Mouse (Mus musculus) midbrain, embryonic 13.5 days (tissue): ENCODE results near the gene Lamc1. TPM values are rescaled to one million over a fixed set of nuclear protein-coding genes. Genes with fewer than 3 reads are reported as not detected.

Experiments
- ATAC-seq: fragments of 200-750 bp; cut with Nextera tagmentation; 2 replicates; pipeline ENCODE4 v1.8.0; 2017; ENCODE audit warnings: mild to moderate bottlenecking, moderate TSS enrichment, moderate library complexity
- H3K27ac ChIP-seq: fragments of 300-500 bp; sonication (generic); 2 replicates; pipeline ENCODE4 v1.5.1; 2015; ENCODE audit warnings: inconsistent platforms, mild to moderate bottlenecking, moderate library complexity
- H3K27me3 ChIP-seq: fragments of 300-500 bp; sonication (generic); 2 replicates; pipeline ENCODE4 v1.6.1; 2015; ENCODE audit warnings: mild to moderate bottlenecking, inconsistent platforms
- H3K36me3 ChIP-seq: fragments of 300-500 bp; sonication (generic); 2 replicates; pipeline ENCODE4 v1.6.1; 2015; ENCODE audit warnings: mild to moderate bottlenecking, inconsistent platforms
- H3K4me1 ChIP-seq: fragments of 300-500 bp; sonication (generic); replicated peaks from 2 replicates; pipeline ENCODE4 v1.6.1; 2015; ENCODE audit warnings: inconsistent platforms
- H3K4me2 ChIP-seq: fragments of 300-500 bp; sonication (generic); replicated peaks from 2 replicates; pipeline ENCODE4 v1.6.1; 2015; ENCODE audit warnings: moderate library complexity, mild to moderate bottlenecking, inconsistent platforms
- H3K4me3 ChIP-seq: fragments of 300-500 bp; sonication (generic); replicated peaks from 2 replicates; pipeline ENCODE4 v1.5.1; 2015; ENCODE audit warnings: mild to moderate bottlenecking, inconsistent platforms
- H3K9ac ChIP-seq: fragments of 300-500 bp; sonication (generic); replicated peaks from 2 replicates; pipeline ENCODE4 v1.6.1; 2015; ENCODE audit warnings: mild to moderate bottlenecking, inconsistent platforms
- H3K9me3 ChIP-seq: fragments of 300-500 bp; sonication (generic); 2 replicates; pipeline ENCODE4 v1.6.1; 2016; ENCODE audit warnings: mild to moderate bottlenecking, inconsistent platforms
- WGBS: fragments of 180-500 bp; shearing (Covaris S2); methylation state at CpG from one replicate; pipeline ENCODE4 v1.1.7; 2015; 5-methylcytosine and 5-hydroxymethylcytosine counted together
- polyA plus RNA-seq: library from polyadenylated mRNA; unstranded; fragments of >200 nt; fragmentation: Nextera tagmentation; extraction: Ambion mirVana; gene quantifications from 2 replicates; pipeline ENCODE4 v1.2.1, GENCODE M21; 2015

Gene Lamc1
- polyA plus RNA-seq, 1 experiment from 2014 or later, result 14.9 TPM

GRCm38 (mm10) chr1:153201448-153201847, 131.1 kb downstream of the Lamc1 start:
- Histone ChIP-seq H3K27ac (no peak overlapping the region), H3K27me3 (no peaks in the 10 kb centered on the region), H3K4me3 (no peak overlapping the region), H3K36me3 (no peaks in the 10 kb centered on the region), H3K4me2 (no peak overlapping the region), H3K4me1 (peaks cover 17% of the 10 kb centered on the region), H3K9ac (no peak overlapping the region), H3K9me3 (no peaks in the 10 kb centered on the region)
- no peak for ATAC-seq
- WGBS, result 38% methylated on average over 14 of the region's 14 CpGs

GRCm38 (mm10) chr1:153197316-153197850, 135.2 kb downstream of the Lamc1 start:
- no peaks in the 10 kb centered on the region for H3K36me3 ChIP-seq
- H3K4me2 ChIP-seq, result no peak overlapping the region
- H3K9ac ChIP-seq, result no peak overlapping the region
- H3K9me3 ChIP-seq, result no peaks in the 10 kb centered on the region
- H3K27me3 ChIP-seq, result no peaks in the 10 kb centered on the region
- ATAC-seq, result no peak
- no peak overlapping the region for H3K27ac ChIP-seq
- H3K4me3 ChIP-seq, result no peak overlapping the region
- 75% methylated on average over 3 of the region's 3 CpGs for WGBS
- H3K4me1 ChIP-seq, result peaks cover 22% of the 10 kb centered on the region

- no peak for ATAC-seq
- Histone ChIP-seq H3K4me1 (peaks cover 20% of the 10 kb centered on the region), H3K27me3 (peaks cover 5% of the 10 kb centered on the region), H3K4me3 (no peak overlapping the region), H3K4me2 (no peak overlapping the region), H3K36me3 (no peaks in the 10 kb centered on the region), H3K27ac (no peak overlapping the region), H3K9ac (no peak overlapping the region), H3K9me3 (no peaks in the 10 kb centered on the region)
- 88% methylated on average over 6 of the region's 6 CpGs for WGBS
Observed at GRCm38 (mm10) chr1:153192945-153193344, 139.6 kb downstream of the Lamc1 start.

- Histone ChIP-seq H3K4me2 (no peak overlapping the region), H3K27me3 (peaks cover 9% of the 10 kb centered on the region), H3K9me3 (no peaks in the 10 kb centered on the region), H3K27ac (peak overlapping the region; percentile 39; the same call in 1 of the 2 replicates), H3K4me1 (peaks cover 20% of the 10 kb centered on the region), H3K36me3 (no peaks in the 10 kb centered on the region), H3K9ac (no peak overlapping the region), H3K4me3 (no peak overlapping the region)
- ATAC-seq, result 0 out of 2 replicates have a peak, but pooled peaks have one; percentile 19
- WGBS, result 71% methylated on average over 4 of the region's 4 CpGs
Observed at GRCm38 (mm10) chr1:153192379-153192778, 140.2 kb downstream of the Lamc1 start.

GRCm38 (mm10) chr1:153191943-153192329, 140.7 kb downstream of the Lamc1 start:
- peak; percentile 74 for ATAC-seq
- H3K27me3 ChIP-seq, result peaks cover 14% of the 10 kb centered on the region
- peaks cover 20% of the 10 kb centered on the region for H3K4me1 ChIP-seq
- WGBS, result 7% methylated on average over 4 of the region's 5 CpGs
- no peak overlapping the region for H3K9ac ChIP-seq
- H3K27ac ChIP-seq, result peak overlapping the region; percentile 39; the same call in 1 of the 2 replicates
- H3K9me3 ChIP-seq, result no peaks in the 10 kb centered on the region
- no peaks in the 10 kb centered on the region for H3K36me3 ChIP-seq
- no peak overlapping the region for H3K4me3 ChIP-seq
- H3K4me2 ChIP-seq, result no peak overlapping the region

GRCm38 (mm10) chr1:153191237-153191942, 141.2 kb downstream of the Lamc1 start:
- H3K36me3 ChIP-seq, result no peaks in the 10 kb centered on the region
- no peak overlapping the region; the same call in 1 of the 2 replicates for H3K27ac ChIP-seq
- no peak overlapping the region for H3K4me2 ChIP-seq
- peak; percentile 61 for ATAC-seq
- H3K4me3 ChIP-seq, result no peak overlapping the region
- H3K27me3 ChIP-seq, result peaks cover 19% of the 10 kb centered on the region
- H3K9ac ChIP-seq, result no peak overlapping the region
- peaks cover 21% of the 10 kb centered on the region for H3K4me1 ChIP-seq
- H3K9me3 ChIP-seq, result no peaks in the 10 kb centered on the region
- 41% methylated on average over 15 of the region's 15 CpGs for WGBS

GRCm38 (mm10) chr1:153188081-153188480, 144.5 kb downstream of the Lamc1 start:
- peaks cover 32% of the 10 kb centered on the region for H3K4me1 ChIP-seq
- ATAC-seq, result no peak
- WGBS, result 84% methylated on average over 3 of the region's 3 CpGs

GRCm38 (mm10) chr1:153185828-153186803, 146.5 kb downstream of the Lamc1 start, which contains the start of gene Lamc2:
Lamc2 (minus strand) TSS chr1:153186447.
- ATAC-seq, result peak; percentile 77

More at GRCm38 (mm10) chr1:153188081-153188480, 144.5 kb downstream of the Lamc1 start:
- no peaks in the 10 kb centered on the region for H3K9me3 ChIP-seq
- H3K4me3 ChIP-seq, result no peak overlapping the region
- no peak overlapping the region for H3K9ac ChIP-seq
- H3K4me2 ChIP-seq, result no peak overlapping the region
- H3K27me3 ChIP-seq, result peaks cover 49% of the 10 kb centered on the region
- H3K27ac ChIP-seq, result no peak overlapping the region
- no peaks in the 10 kb centered on the region for H3K36me3 ChIP-seq

GRCm38 (mm10) chr1:153180586-153181289, 151.8 kb downstream of the Lamc1 start:
- H3K4me3 ChIP-seq, result no peak overlapping the region
- no peak for ATAC-seq
- no peak overlapping the region for H3K9ac ChIP-seq
- H3K4me1 ChIP-seq, result peaks cover 7% of the 10 kb centered on the region
- H3K9me3 ChIP-seq, result no peaks in the 10 kb centered on the region
- H3K36me3 ChIP-seq, result no peaks in the 10 kb centered on the region
- H3K27ac ChIP-seq, result no peak overlapping the region
- peaks cover 24% of the 10 kb centered on the region for H3K27me3 ChIP-seq
- 71% methylated on average over 9 of the region's 9 CpGs for WGBS
- no peak overlapping the region for H3K4me2 ChIP-seq

More at GRCm38 (mm10) chr1:153185828-153186803, 146.5 kb downstream of the Lamc1 start, which contains the start of gene Lamc2:
- peak within 1 kb of the TSS; percentile 86 for H3K4me2 ChIP-seq
- no peaks in the 10 kb centered on the region for H3K36me3 ChIP-seq
- peaks cover 17% of the 10 kb centered on the region for H3K4me1 ChIP-seq
- peak within 1 kb of the TSS; percentile 48 for H3K4me3 ChIP-seq
- no peak within 1 kb of the TSS for H3K27ac ChIP-seq
- WGBS, result 3% methylated on average over 46 of the region's 46 CpGs
- peaks cover 50% of the 10 kb centered on the region for H3K27me3 ChIP-seq
- peak within 1 kb of the TSS; percentile 61 for H3K9ac ChIP-seq
- no peaks in the 10 kb centered on the region for H3K9me3 ChIP-seq

- H3K4me3 ChIP-seq, result no peak overlapping the region
- H3K27ac ChIP-seq, result no peak overlapping the region
- no peak overlapping the region for H3K4me2 ChIP-seq
- no peak overlapping the region for H3K9ac ChIP-seq
- peaks cover 19% of the 10 kb centered on the region for H3K27me3 ChIP-seq
- H3K36me3 ChIP-seq, result no peaks in the 10 kb centered on the region
- no peaks in the 10 kb centered on the region for H3K9me3 ChIP-seq
- 81% methylated on average over 4 of the region's 4 CpGs for WGBS
- H3K4me1 ChIP-seq, result peaks cover 2% of the 10 kb centered on the region; the same call in 1 of the 2 replicates
- ATAC-seq, result no peak
Observed at GRCm38 (mm10) chr1:153180160-153180559, 152.4 kb downstream of the Lamc1 start.

GRCm38 (mm10) chr1:153174801-153175200, 157.8 kb downstream of the Lamc1 start:
- Histone ChIP-seq H3K4me1 (peaks cover 6% of the 10 kb centered on the region), H3K4me2 (no peak overlapping the region), H3K9ac (no peak overlapping the region), H3K36me3 (no peaks in the 10 kb centered on the region), H3K4me3 (no peak overlapping the region), H3K9me3 (no peaks in the 10 kb centered on the region), H3K27me3 (no peaks in the 10 kb centered on the region), H3K27ac (no peak overlapping the region)
- ATAC-seq, result no peak
- WGBS, result 78% methylated on average over 12 of the region's 12 CpGs
